Mouse (Mus musculus) heart, postnatal 0 days (tissue): ENCODE measurements around the gene Snx29.

Experiments
- CTCF ChIP-seq: IDR thresholded peaks from 2 replicates; pipeline ENCODE4 v1.5.1; 2016; ENCODE audit warnings: antibody characterized with exemption, control low read depth, low read depth
- EP300 ChIP-seq: IDR thresholded peaks from 2 replicates; pipeline ENCODE4 v1.6.1; 2016; ENCODE audit warnings: antibody characterized with exemption, low read depth

GRCm38 (mm10) chr16:11406622-11407021 is 83.9 kb downstream of the Snx29 start:
- no peak for TF ChIP-seq CTCF
- no peak for TF ChIP-seq EP300
